Mouse (Mus musculus): Measurements from ENCODE around the gene Atg101.

Gene Atg101

DNA sequence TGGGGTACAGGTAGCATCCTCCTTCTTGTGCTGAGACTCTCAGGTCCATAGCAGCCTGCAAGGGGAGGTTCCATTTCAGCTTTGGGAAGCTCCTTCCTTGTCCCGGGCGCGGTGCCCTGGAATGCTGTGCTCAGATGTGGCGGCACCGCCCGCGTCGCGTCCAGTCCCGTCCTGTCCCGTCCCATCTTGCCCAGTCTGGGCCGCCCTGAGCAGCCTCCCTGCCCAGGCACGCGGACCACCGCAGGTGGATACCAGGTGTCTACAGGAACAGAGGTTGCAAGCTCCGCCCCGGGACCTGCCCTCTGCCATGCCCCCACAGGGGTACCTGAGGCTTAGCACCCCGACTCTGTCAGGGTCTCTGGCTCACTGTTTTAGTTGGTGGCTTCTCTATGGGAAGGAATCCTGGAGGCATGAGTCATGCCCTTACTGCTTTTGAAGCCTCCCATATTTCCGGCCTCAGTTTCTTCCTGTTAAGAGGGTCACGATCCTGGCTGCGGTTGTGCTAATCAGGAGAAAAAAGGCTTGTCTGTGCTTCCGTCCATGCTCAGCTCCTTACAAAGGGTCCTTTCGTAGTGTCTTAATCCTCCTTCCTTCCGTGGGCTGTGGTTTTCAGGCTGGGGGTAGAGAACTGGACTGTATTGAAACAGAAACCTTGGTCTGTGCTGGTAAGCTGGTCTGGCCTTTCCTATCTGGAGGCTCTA is 52.6 kb downstream of the Atg101 start:
- peak; percentile 90 for DNase-seq (ENCODE audit: low spot score)

DNA sequence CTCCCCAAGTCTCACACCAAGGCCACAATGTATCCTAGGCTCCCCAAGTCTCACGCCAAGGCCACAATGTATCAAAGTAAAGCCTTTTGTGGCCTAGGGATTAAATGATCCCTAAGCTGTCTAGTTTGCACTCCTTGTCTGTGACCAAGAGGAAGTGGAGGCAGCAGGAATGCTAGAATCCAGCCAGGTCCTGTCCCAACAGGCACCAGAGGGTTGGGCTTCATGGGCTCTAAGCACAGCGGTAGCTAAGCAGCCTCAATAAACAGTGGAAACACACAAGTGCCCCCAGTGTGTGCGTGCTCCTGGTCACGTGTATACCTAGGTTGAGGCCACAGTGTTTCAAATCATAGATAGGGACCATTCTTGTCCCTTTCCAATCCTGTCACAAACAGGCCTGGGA is 54.3 kb downstream of the Atg101 start:
- peak; percentile 78 for DNase-seq (ENCODE audit: low spot score)

GRCm38 (mm10) chr15:101339537-101339936 is 55.5 kb downstream of the Atg101 start:
- DNase-seq (ENCODE audit: low spot score) = peak; percentile 94

Data from urinary bladder, postnatal 14 days (tissue).